Mouse (Mus musculus) layer of hippocampus, adult 6 months (tissue): ENCODE results near the gene Lcn4. TPM values are rescaled to one million over a fixed set of nuclear protein-coding genes. Genes with fewer than 3 reads are reported as not detected.

ENCODE experiments used
- long read RNA-seq, 2 experiments: library from polyadenylated mRNA; unstranded; transcript quantifications; one replicate each; pipeline ENCODE4 v2.0.0; 2019 to 2020
- polyA plus RNA-seq: library from polyadenylated mRNA; unstranded; fragments of <200 nt; fragmentation: Nextera tagmentation; gene quantifications from 2 replicates; pipeline ENCODE4 v1.2.3, GENCODE M21; 2021

Gene Lcn4
- polyA plus RNA-seq, result not detected in 2 replicates
- long read RNA-seq, experiment 1, result 0 reads
- long read RNA-seq, experiment 2, result 0 reads

GRCm38 (mm10) chr2:26671182-26671581 is at the start of gene Lcn4:
TSS of gene Lcn4 (minus strand) at chr2:26671282.

GRCm38 (mm10) chr2:26627921-26628739 is 43.0 kb downstream of the Lcn4 start, which contains the start of gene Fam69b:
TSS of gene Fam69b (plus strand) at chr2:26628457.

Other genes with a start within 250 kb of the Lcn4 start
- 11.0 TPM in 2 replicates for gene Sec16a, start 226.1 kb downstream of the Lcn4 start, polyA plus RNA-seq
- 7.5 and 7.7 TPM in 2 replicates for gene Notch1, start 154.6 kb downstream of the Lcn4 start, polyA plus RNA-seq
- 86.2 and 102 TPM in 2 replicates for gene Egfl7, start 91.3 kb downstream of the Lcn4 start, polyA plus RNA-seq
- not detected in 2 replicates for gene Gm20532, start 84.6 kb downstream of the Lcn4 start, polyA plus RNA-seq
- gene Agpat2, start 66.9 kb downstream of the Lcn4 start, polyA plus RNA-seq, result 1.4 and 1.9 TPM in 2 replicates
- gene Fam69b, start 42.8 kb downstream of the Lcn4 start, polyA plus RNA-seq, result 58.7 and 61.4 TPM in 2 replicates
- not detected in 2 replicates for gene Abo, start 193.7 kb upstream of the Lcn4 start, polyA plus RNA-seq
- 5.4 and 5.9 TPM in 2 replicates for gene Surf6, start 231.6 kb upstream of the Lcn4 start, polyA plus RNA-seq
- gene Med22, start 239.4 kb upstream of the Lcn4 start, polyA plus RNA-seq, result 43.0 and 43.9 TPM in 2 replicates
- 298 and 299 TPM in 2 replicates for gene Rpl7a, start 239.5 kb upstream of the Lcn4 start, polyA plus RNA-seq
- 30.0 and 31.6 TPM in 2 replicates for gene Surf2, start 245.1 kb upstream of the Lcn4 start, polyA plus RNA-seq
- gene Surf1, start 245.2 kb upstream of the Lcn4 start, polyA plus RNA-seq, result 150 and 152 TPM in 2 replicates